Mouse (Mus musculus): ENCODE measurements around the gene Hmcn2.

DNA sequence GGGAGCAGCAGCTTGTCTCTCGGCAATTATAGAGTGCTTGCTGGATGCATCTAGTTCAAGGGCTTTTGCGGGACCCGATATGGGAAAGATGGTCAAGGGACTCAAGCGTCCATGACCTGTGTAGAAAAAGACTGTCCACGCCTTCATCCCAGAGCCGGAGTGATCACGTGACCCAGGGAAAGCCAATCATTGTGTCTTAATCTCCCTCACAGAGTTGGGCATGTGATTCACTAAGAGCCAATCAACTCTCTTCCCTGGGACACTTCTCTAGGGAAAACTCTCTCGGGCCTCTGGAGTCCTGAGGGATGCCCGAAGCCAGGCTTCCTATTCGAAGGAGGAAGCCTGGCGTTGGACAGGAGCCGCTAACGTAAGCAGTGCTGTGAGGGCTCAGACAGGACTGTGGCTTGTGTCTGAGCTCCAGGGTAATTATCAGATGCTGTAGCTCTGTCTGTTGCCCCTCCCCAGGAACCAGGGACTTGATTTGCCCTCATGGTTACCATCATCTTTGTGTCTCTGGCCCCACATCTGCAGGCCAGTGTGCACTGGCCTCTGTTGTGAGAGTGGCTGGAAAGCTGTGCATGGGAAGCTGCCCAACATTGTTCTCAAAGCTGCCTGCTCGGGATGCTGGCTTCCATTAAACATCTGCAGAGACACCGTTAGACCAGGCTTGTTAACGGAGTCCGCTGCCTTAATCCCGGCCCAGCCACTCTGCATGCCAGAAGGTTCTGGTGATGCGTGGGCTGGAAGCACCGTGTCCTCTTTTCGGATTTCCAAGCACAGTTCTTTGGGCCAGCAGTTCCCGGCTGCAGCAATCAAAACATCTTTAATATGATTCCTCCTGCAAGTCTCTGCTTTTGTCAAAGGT, 9.2 kb upstream of the Hmcn2 start:
- no peak for TF ChIP-seq POLR2A (IDR thresholded peaks at IDR 0.05; ENCODE audit: borderline replicate concordance, extremely low read depth, low read depth, low read length)
- no peak for TF ChIP-seq CTCF (IDR thresholded peaks at IDR 0.05; ENCODE audit: insufficient read depth, low read length)

All from lung, adult 2 months (tissue).